Mouse (Mus musculus) kidney, adult 2 months (tissue): ENCODE data around the gene Cbs. TPM values are rescaled to one million over a fixed set of nuclear protein-coding genes. Genes with fewer than 3 reads are reported as not detected.

Experiments
- DNase-seq: peaks from one replicate; pipeline ENCODE4 v3.0.0; 2021
- H3K27ac ChIP-seq: fragments of 200-500 bp; 2 replicates; pipeline ENCODE4 v1.5.1; 2012; ENCODE audit warnings: low read depth, low read length, control low read depth, inconsistent platforms; ENCODE audit not compliant: insufficient read depth
- H3K27me3 ChIP-seq: fragments of 200-500 bp; replicated peaks from 2 replicates; pipeline ENCODE4 v1.6.1; 2012; ENCODE audit warnings: mild to moderate bottlenecking, moderate library complexity, low read length, inconsistent platforms; ENCODE audit not compliant: control insufficient read depth, insufficient read depth
- H3K36me3 ChIP-seq: fragments of 200-500 bp; 2 replicates; pipeline ENCODE4 v1.6.1; 2012; ENCODE audit warnings: mild to moderate bottlenecking, moderate library complexity, low read length, inconsistent platforms; ENCODE audit not compliant: control insufficient read depth, insufficient read depth
- H3K4me1 ChIP-seq: fragments of 200-500 bp; 2 replicates; pipeline ENCODE4 v1.6.1; 2011; ENCODE audit warnings: low read length; ENCODE audit not compliant: control insufficient read depth, insufficient read depth
- H3K4me3 ChIP-seq: fragments of 200-500 bp; 2 replicates; pipeline ENCODE4 v1.5.1; 2011; ENCODE audit warnings: mild to moderate bottlenecking, low read depth, low read length, control low read depth; ENCODE audit not compliant: insufficient read depth
- CTCF ChIP-seq: fragments of 200-500 bp; conservative IDR thresholded peaks from 2 replicates; pipeline ENCODE4 v1.5.1; 2011; ENCODE audit warnings: low read depth, mild to moderate bottlenecking, control low read depth, low read length, moderate library complexity, mixed read lengths; ENCODE audit not compliant: insufficient read depth, insufficient read length
- POLR2A ChIP-seq: fragments of 200-500 bp; IDR thresholded peaks from one replicate; pipeline ENCODE4 v1.6.1; 2011; ENCODE audit warnings: low read depth, low read length, control low read depth
- WGBS: fragments of 180-500 bp; shearing (Covaris S2); methylation state at CpG from one replicate; pipeline ENCODE4 v1.1.7; 2018; 5-methylcytosine and 5-hydroxymethylcytosine counted together
- polyA plus RNA-seq: library from polyadenylated mRNA; depleted of rRNA; stranded (reverse); fragments of >200 nt; gene quantifications from 2 replicates; pipeline ENCODE4 v1.2.3, GENCODE M21; 2012

Cbs gene
- polyA plus RNA-seq, 1 experiment, result 140 TPM

- H3K4me3 ChIP-seq, result peak overlapping the region; percentile 73
- WGBS, result 1% methylated on average over 27 of the region's 27 CpGs
- peak overlapping the region; percentile 86 for H3K27ac ChIP-seq
- TF ChIP-seq CTCF (no peak), POLR2A (no peak)
- H3K27me3 ChIP-seq, result no peaks in the 10 kb centered on the region
- H3K4me1 ChIP-seq, result peaks cover 19% of the 10 kb centered on the region; the same call in 1 of the 2 replicates
- no peak for DNase-seq
- no peaks in the 10 kb centered on the region; the same call in 1 of the 2 replicates for H3K36me3 ChIP-seq
These were observed 21.1 kb upstream of the Cbs start for GRCm38 (mm10) chr17:31658136-31658467.

DNA sequence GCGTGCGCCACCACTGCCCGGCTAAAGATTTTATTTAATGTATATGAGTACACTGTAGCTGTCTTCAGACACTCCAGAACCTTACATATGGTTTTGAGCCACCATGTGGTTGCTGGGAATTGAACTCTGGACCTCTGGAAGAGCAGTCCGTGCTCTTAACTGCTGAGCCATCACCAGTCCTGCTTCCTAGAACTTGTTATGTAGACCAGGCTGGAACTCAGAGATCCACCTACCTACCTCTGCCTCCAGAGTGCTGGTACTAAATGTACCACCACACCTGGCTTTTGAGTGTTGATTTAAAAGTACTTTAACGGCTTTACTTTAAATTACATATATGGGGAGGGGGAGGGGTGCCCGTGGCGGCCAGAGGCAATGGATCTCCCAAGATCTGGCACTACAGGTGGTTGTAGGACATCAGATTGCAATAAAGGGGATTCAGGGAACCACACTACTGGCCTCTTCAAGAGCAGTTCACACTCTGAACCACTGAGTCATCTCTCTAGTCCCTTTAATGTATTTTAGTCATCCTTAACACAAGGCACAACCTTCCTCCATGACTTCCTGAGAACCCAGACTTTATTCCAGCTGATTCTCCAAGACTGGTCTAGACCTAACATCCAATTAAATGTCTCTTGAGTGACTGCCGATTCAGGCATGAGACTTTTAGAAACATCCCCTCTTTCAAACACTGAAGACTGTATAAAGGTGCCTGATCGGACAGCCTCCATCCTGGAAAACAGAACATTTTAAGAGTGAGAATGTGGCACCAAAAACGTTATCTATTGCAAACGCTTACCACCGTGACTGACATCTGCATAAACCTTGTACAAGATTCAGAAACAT lies 20.3 kb upstream of the Cbs start:
- peak; percentile 47 for DNase-seq
- peak overlapping the region; percentile 43; the same call in 1 of the 2 replicates for H3K27ac ChIP-seq
- H3K4me3 ChIP-seq, result peak overlapping the region; percentile 73; the same call in 1 of the 2 replicates
- TF ChIP-seq POLR2A (no peak), CTCF (no peak)
- H3K4me1 ChIP-seq, result peaks cover 19% of the 10 kb centered on the region; the same call in 1 of the 2 replicates
- H3K36me3 ChIP-seq, result no peaks in the 10 kb centered on the region; the same call in 1 of the 2 replicates
- H3K27me3 ChIP-seq, result no peaks in the 10 kb centered on the region
- 33% methylated on average over 12 of the region's 12 CpGs for WGBS

GRCm38 (mm10) chr17:31656682-31657081 lies 19.6 kb upstream of the Cbs start:
- Histone ChIP-seq H3K36me3 (no peaks in the 10 kb centered on the region; the same call in 1 of the 2 replicates), H3K27ac (0 out of 2 replicates have a peak overlapping the region, but pooled peaks have one; percentile 8), H3K4me1 (peaks cover 19% of the 10 kb centered on the region; the same call in 1 of the 2 replicates), H3K27me3 (no peaks in the 10 kb centered on the region), H3K4me3 (no peak overlapping the region)
- WGBS, result 68% methylated on average over 5 of the region's 5 CpGs
- TF ChIP-seq CTCF (no peak), POLR2A (no peak)
- no peak for DNase-seq

GRCm38 (mm10) chr17:31655366-31655765 lies 18.3 kb upstream of the Cbs start:
- DNase-seq, result peak; percentile 72
- Histone ChIP-seq H3K4me1 (peaks cover 19% of the 10 kb centered on the region; the same call in 1 of the 2 replicates), H3K27me3 (no peaks in the 10 kb centered on the region), H3K27ac (peak overlapping the region; percentile 57), H3K4me3 (no peak overlapping the region), H3K36me3 (no peaks in the 10 kb centered on the region; the same call in 1 of the 2 replicates)
- WGBS, result 31% methylated on average over 4 of the region's 4 CpGs
- TF ChIP-seq CTCF (no peak), POLR2A (no peak)

- H3K27ac ChIP-seq, result no peak overlapping the region
- TF ChIP-seq CTCF (no peak), POLR2A (no peak)
- no peak for DNase-seq
- H3K36me3 ChIP-seq, result peaks cover 2% of the 10 kb centered on the region; the same call in 1 of the 2 replicates
- WGBS, result 79% methylated on average over 6 of the region's 6 CpGs
- no peaks in the 10 kb centered on the region for H3K27me3 ChIP-seq
- H3K4me1 ChIP-seq, result peaks cover 15% of the 10 kb centered on the region; the same call in 1 of the 2 replicates
- no peak overlapping the region for H3K4me3 ChIP-seq
These were observed 16.2 kb upstream of the Cbs start for GRCm38 (mm10) chr17:31653277-31653676.

DNA sequence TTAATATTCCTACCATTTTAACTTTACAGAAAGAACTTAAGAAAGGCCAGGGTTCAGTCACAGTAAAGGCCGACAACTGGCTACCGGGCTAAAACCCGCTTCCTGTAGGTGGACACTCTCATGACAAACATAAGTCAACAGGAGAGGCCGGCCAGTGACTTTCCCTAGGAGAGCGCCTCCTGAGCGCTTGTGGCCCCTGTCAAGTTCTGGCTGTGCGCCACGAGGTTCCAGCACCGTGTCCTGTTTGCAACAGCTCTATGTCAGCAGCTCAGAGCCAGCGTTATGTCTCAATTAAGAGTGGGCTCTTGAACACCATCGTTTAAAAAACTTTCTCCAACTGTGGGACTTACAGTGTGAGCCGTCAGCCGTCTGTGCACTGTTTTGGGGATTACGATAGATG lies 15.1 kb upstream of the Cbs start:
- peaks cover 5% of the 10 kb centered on the region; the same call in 1 of the 2 replicates for H3K36me3 ChIP-seq

More for the DNA sequence above, 15.1 kb upstream of the Cbs start:
- no peak overlapping the region for H3K4me3 ChIP-seq
- no peaks in the 10 kb centered on the region for H3K27me3 ChIP-seq
- TF ChIP-seq POLR2A, result no peak
- no peak for TF ChIP-seq CTCF
- 78% methylated on average over 14 of the region's 14 CpGs for WGBS
- no peak for DNase-seq
- H3K4me1 ChIP-seq, result peaks cover 10% of the 10 kb centered on the region; the same call in 1 of the 2 replicates
- H3K27ac ChIP-seq, result no peak overlapping the region
